Mouse (Mus musculus) CH12.LX (cell line): Measurements from ENCODE around the gene Ube2h.

Source experiments
- BHLHE40 ChIP-seq: IDR thresholded peaks from 2 replicates; pipeline ENCODE4 v1.6.1; 2011; ENCODE audit warnings: mild to moderate bottlenecking, low read depth, low read length, improper control_type of control experiment
- CHD1 ChIP-seq: IDR thresholded peaks from 2 replicates; pipeline ENCODE4 v1.6.1; 2012; ENCODE audit warnings: low read depth, low read length, improper control_type of control experiment, inconsistent platforms
- CTCF ChIP-seq, 2 experiments: IDR thresholded peaks in 1 of 2; conservative IDR thresholded peaks in 1 of 2; 2 replicates each; pipeline ENCODE4 v1.5.1; 2011 to 2012; ENCODE audit warnings: low read depth in 2 of 2, low read length in 2 of 2, improper control_type of control experiment in 1 of 2, inconsistent platforms in 1 of 2, mild to moderate bottlenecking in 1 of 2, moderate library complexity in 1 of 2
- ELF1 ChIP-seq: IDR thresholded peaks from 2 replicates; pipeline ENCODE4 v1.6.1; 2014; ENCODE audit warnings: low read depth, mild to moderate bottlenecking, inconsistent platforms, low read length, improper control_type of control experiment
- EP300 ChIP-seq: IDR thresholded peaks from 2 replicates; pipeline ENCODE4 v1.6.1; 2011; ENCODE audit warnings: low read length, improper control_type of control experiment
- HCFC1 ChIP-seq: IDR thresholded peaks from 2 replicates; pipeline ENCODE4 v1.6.1; 2012; ENCODE audit warnings: low read depth, mild to moderate bottlenecking, inconsistent platforms, low read length, improper control_type of control experiment
- MAX ChIP-seq: IDR thresholded peaks from 2 replicates; pipeline ENCODE4 v1.6.1; 2011; ENCODE audit warnings: low read length, improper control_type of control experiment
- NELFE ChIP-seq: IDR thresholded peaks from 2 replicates; pipeline ENCODE4 v1.6.1; 2011; ENCODE audit warnings: low read depth, low read length, improper control_type of control experiment
- POLR2A ChIP-seq: IDR thresholded peaks from 2 replicates; pipeline ENCODE4 v1.6.1; 2011; ENCODE audit warnings: low read depth, mild to moderate bottlenecking, improper control_type of control experiment, low read length
- TCF12 ChIP-seq: IDR thresholded peaks from 2 replicates; pipeline ENCODE4 v1.6.1; 2014; ENCODE audit warnings: low read depth, mild to moderate bottlenecking, inconsistent platforms, low read length, improper control_type of control experiment
- ZMIZ1 ChIP-seq: IDR thresholded peaks from 2 replicates; pipeline ENCODE4 v1.6.1; 2012; ENCODE audit warnings: low read depth, mild to moderate bottlenecking, inconsistent platforms, low read length, improper control_type of control experiment
- ZNF384 ChIP-seq: IDR thresholded peaks from 2 replicates; pipeline ENCODE4 v1.6.1; 2012; ENCODE audit warnings: low read depth, low read length, improper control_type of control experiment, inconsistent platforms

- no peak for TF ChIP-seq POLR2A
- TF ChIP-seq ELF1 = no peak
- TF ChIP-seq CTCF (conservative IDR thresholded peaks at IDR 0.05 in 1 of 2, IDR thresholded peaks at IDR 0.05 in 1 of 2; ENCODE audit: low read depth in 2 of 2, low read length in 2 of 2) = no peak
- TF ChIP-seq MAX = no peak
- no peak; the same call in 1 of the 2 replicates for TF ChIP-seq BHLHE40
- TF ChIP-seq TCF12 = no peak
- no peak for TF ChIP-seq HCFC1
- TF ChIP-seq CHD1 = no peak
- TF ChIP-seq ZNF384 = no peak
- no peak for TF ChIP-seq EP300
- no peak for TF ChIP-seq NELFE
- TF ChIP-seq ZMIZ1 = no peak
These were observed 74.1 kb downstream of the Ube2h start for GRCm38 (mm10) chr6:30230246-30230645.
